Mouse (Mus musculus): ENCODE results near the gene Sun2. TPM values are rescaled to one million over a fixed set of nuclear protein-coding genes. Genes with fewer than 3 reads are reported as not detected.

Sun2 gene
- polyA plus RNA-seq, 1 experiment from 2014 or later = 7.2 TPM

GRCm38 (mm10) chr15:79767327-79767961 is 25.1 kb upstream of the Sun2 start:
- Histone ChIP-seq H3K9ac (no peak overlapping the region), H3K4me1 (replicated peaks) (peaks cover 50% of the 10 kb centered on the region), H3K27me3 (no peaks in the 10 kb centered on the region), H3K27ac (replicated peaks) (no peak overlapping the region), H3K4me2 (no peak overlapping the region), H3K9me3 (no peaks in the 10 kb centered on the region), H3K36me3 (peaks cover 9% of the 10 kb centered on the region), H3K4me3 (no peak overlapping the region)
- ATAC-seq (ENCODE audit: low FRiP score, low read depth) = no peak
- WGBS = 73% methylated on average over 16 of the region's 16 CpGs

GRCm38 (mm10) chr15:79766586-79767071 is 24.3 kb upstream of the Sun2 start:
- peaks cover 48% of the 10 kb centered on the region for H3K4me1 ChIP-seq (replicated peaks)
- H3K36me3 ChIP-seq = peaks cover 12% of the 10 kb centered on the region
- no peak overlapping the region for H3K9ac ChIP-seq
- 80% methylated on average over 10 of the region's 10 CpGs for WGBS
- H3K27me3 ChIP-seq = no peaks in the 10 kb centered on the region
- no peaks in the 10 kb centered on the region for H3K9me3 ChIP-seq
- no peak overlapping the region for H3K4me2 ChIP-seq
- ATAC-seq (ENCODE audit: low FRiP score, low read depth) = no peak
- no peak overlapping the region for H3K4me3 ChIP-seq
- 0 out of 2 replicates have a peak overlapping the region, but pooled peaks have one; percentile 11 for H3K27ac ChIP-seq (replicated peaks)

GRCm38 (mm10) chr15:79766168-79766567 is 23.8 kb upstream of the Sun2 start:
- H3K9me3 ChIP-seq = no peaks in the 10 kb centered on the region
- 71% methylated on average over 10 of the region's 10 CpGs for WGBS
- no peak overlapping the region for H3K9ac ChIP-seq

GRCm38 (mm10) chr15:79765361-79765760 is 23.0 kb upstream of the Sun2 start:
- WGBS = 68% methylated on average over 2 of the region's 2 CpGs
- Histone ChIP-seq H3K27ac (replicated peaks) (no peak overlapping the region), H3K4me1 (replicated peaks) (peaks cover 36% of the 10 kb centered on the region; the same call in 1 of the 2 replicates), H3K9ac (no peak overlapping the region), H3K4me3 (no peak overlapping the region), H3K4me2 (no peak overlapping the region), H3K9me3 (no peaks in the 10 kb centered on the region), H3K27me3 (no peaks in the 10 kb centered on the region), H3K36me3 (peaks cover 14% of the 10 kb centered on the region)
- no peak for ATAC-seq (ENCODE audit: low FRiP score, low read depth)

More at GRCm38 (mm10) chr15:79766168-79766567, 23.8 kb upstream of the Sun2 start:
- no peak for ATAC-seq (ENCODE audit: low FRiP score, low read depth)
- Histone ChIP-seq H3K4me2 (no peak overlapping the region), H3K36me3 (peaks cover 14% of the 10 kb centered on the region), H3K27me3 (no peaks in the 10 kb centered on the region), H3K27ac (replicated peaks) (no peak overlapping the region), H3K4me1 (replicated peaks) (peaks cover 43% of the 10 kb centered on the region), H3K4me3 (no peak overlapping the region)

- Histone ChIP-seq H3K27me3 (no peaks in the 10 kb centered on the region), H3K36me3 (peaks cover 14% of the 10 kb centered on the region), H3K4me2 (no peak overlapping the region), H3K9me3 (no peaks in the 10 kb centered on the region), H3K27ac (replicated peaks) (no peak overlapping the region), H3K4me3 (no peak overlapping the region), H3K9ac (no peak overlapping the region), H3K4me1 (replicated peaks) (peaks cover 33% of the 10 kb centered on the region; the same call in 1 of the 2 replicates)
- no peak for ATAC-seq (ENCODE audit: low FRiP score, low read depth)
- WGBS = 84% methylated on average over 11 of the region's 11 CpGs
These were observed 22.4 kb upstream of the Sun2 start for GRCm38 (mm10) chr15:79764539-79765267.

GRCm38 (mm10) chr15:79763601-79764246 is 21.4 kb upstream of the Sun2 start:
- Histone ChIP-seq H3K27ac (replicated peaks) (no peak overlapping the region), H3K9me3 (no peaks in the 10 kb centered on the region), H3K36me3 (peaks cover 14% of the 10 kb centered on the region), H3K4me2 (no peak overlapping the region), H3K4me3 (no peak overlapping the region), H3K27me3 (no peaks in the 10 kb centered on the region), H3K9ac (no peak overlapping the region), H3K4me1 (replicated peaks) (peaks cover 33% of the 10 kb centered on the region; the same call in 1 of the 2 replicates)
- no peak for ATAC-seq (ENCODE audit: low FRiP score, low read depth)
- WGBS = 84% methylated on average over 7 of the region's 7 CpGs

GRCm38 (mm10) chr15:79763001-79763400 is 20.7 kb upstream of the Sun2 start:
- H3K36me3 ChIP-seq = peaks cover 14% of the 10 kb centered on the region
- H3K4me1 ChIP-seq (replicated peaks) = peaks cover 30% of the 10 kb centered on the region; the same call in 1 of the 2 replicates
- H3K27me3 ChIP-seq = no peaks in the 10 kb centered on the region
- no peak overlapping the region for H3K27ac ChIP-seq (replicated peaks)
- no peak overlapping the region for H3K9ac ChIP-seq
- no peak for ATAC-seq (ENCODE audit: low FRiP score, low read depth)
- H3K9me3 ChIP-seq = no peaks in the 10 kb centered on the region
- 90% methylated on average over 9 of the region's 9 CpGs for WGBS
- no peak overlapping the region for H3K4me3 ChIP-seq
- H3K4me2 ChIP-seq = no peak overlapping the region

GRCm38 (mm10) chr15:79760956-79761355 is 18.6 kb upstream of the Sun2 start:
- peaks cover 14% of the 10 kb centered on the region for H3K36me3 ChIP-seq
- no peak overlapping the region for H3K27ac ChIP-seq (replicated peaks)
- 88% methylated on average over 6 of the region's 6 CpGs for WGBS

GRCm38 (mm10) chr15:79757118-79757517 is 14.8 kb upstream of the Sun2 start:
- Histone ChIP-seq H3K4me2 (no peak overlapping the region), H3K4me1 (replicated peaks) (peaks cover 3% of the 10 kb centered on the region; the same call in 1 of the 2 replicates), H3K27ac (replicated peaks) (no peak overlapping the region), H3K27me3 (no peaks in the 10 kb centered on the region), H3K9me3 (no peaks in the 10 kb centered on the region), H3K36me3 (peaks cover 4% of the 10 kb centered on the region; the same call in 1 of the 2 replicates), H3K9ac (no peak overlapping the region), H3K4me3 (no peak overlapping the region)
- WGBS = 94% methylated on average over 3 of the region's 3 CpGs
- no peak for ATAC-seq (ENCODE audit: low FRiP score, low read depth)

More at GRCm38 (mm10) chr15:79760956-79761355, 18.6 kb upstream of the Sun2 start:
- H3K4me1 ChIP-seq (replicated peaks) = peaks cover 19% of the 10 kb centered on the region; the same call in 1 of the 2 replicates
- no peaks in the 10 kb centered on the region for H3K9me3 ChIP-seq
- no peak overlapping the region for H3K4me3 ChIP-seq
- H3K27me3 ChIP-seq = no peaks in the 10 kb centered on the region
- H3K9ac ChIP-seq = no peak overlapping the region
- no peak for ATAC-seq (ENCODE audit: low FRiP score, low read depth)
- H3K4me2 ChIP-seq = no peak overlapping the region

GRCm38 (mm10) chr15:79755977-79756625 is 13.8 kb upstream of the Sun2 start:
- Histone ChIP-seq H3K27me3 (no peaks in the 10 kb centered on the region), H3K9ac (no peak overlapping the region), H3K9me3 (no peaks in the 10 kb centered on the region), H3K4me1 (replicated peaks) (peaks cover 3% of the 10 kb centered on the region; the same call in 1 of the 2 replicates), H3K27ac (replicated peaks) (no peak overlapping the region), H3K4me3 (no peak overlapping the region), H3K4me2 (no peak overlapping the region), H3K36me3 (no peaks in the 10 kb centered on the region)
- 58% methylated on average over 8 of the region's 8 CpGs for WGBS
- no peak for ATAC-seq (ENCODE audit: low FRiP score, low read depth)

- peaks cover 3% of the 10 kb centered on the region; the same call in 1 of the 2 replicates for H3K4me1 ChIP-seq (replicated peaks)
- H3K4me2 ChIP-seq = no peak overlapping the region
- no peak overlapping the region for H3K9ac ChIP-seq
- WGBS = 91% methylated on average over 4 of the region's 4 CpGs
- ATAC-seq (ENCODE audit: low FRiP score, low read depth) = no peak
- H3K27ac ChIP-seq (replicated peaks) = no peak overlapping the region
- no peak overlapping the region for H3K4me3 ChIP-seq
- H3K9me3 ChIP-seq = no peaks in the 10 kb centered on the region
- H3K36me3 ChIP-seq = no peaks in the 10 kb centered on the region
- H3K27me3 ChIP-seq = no peaks in the 10 kb centered on the region
These were observed 12.8 kb upstream of the Sun2 start for GRCm38 (mm10) chr15:79755176-79755575.

Data from hindbrain, embryonic 15.5 days (tissue).